ENCODE assay signal across 19 mouse cellular contexts in the genomic region with DNA sequence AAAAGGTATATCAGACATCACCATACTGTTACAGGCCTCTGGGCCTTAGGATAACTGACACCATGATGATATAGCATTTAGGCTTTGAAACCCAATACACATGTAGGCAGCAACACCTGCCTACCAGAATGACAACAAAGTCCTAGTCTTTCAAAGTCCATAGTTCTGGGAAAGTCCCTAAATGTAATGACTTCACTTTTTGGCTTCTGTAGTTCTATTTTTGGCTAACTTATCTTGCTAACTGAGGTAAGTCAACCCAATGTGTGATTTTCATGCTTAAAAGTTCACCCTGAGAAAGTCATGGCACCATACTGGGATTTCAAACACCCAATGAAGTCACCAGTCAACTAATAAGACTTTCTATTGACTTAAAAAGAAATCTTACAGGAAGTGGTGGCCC.
DNase-seq lines count a peak whose midpoint lies in the region; ATAC-seq and TF ChIP-seq lines count a peak whose summit lies in the region.
"Had no signal": no experiment of that assay in that cellular context is flagged by ENCODE, and none has a peak within 500 bp of the region (broad histone marks: within the 10 kb centered on the region; RNA-seq: fewer than 3 reads in every experiment).

No protein-coding gene starts in this region.

- in situ Hi-C loops in CH12.LX (cut with MboI; ENCODE audit: low pct_ligation_motif_present, low pct_unique_long_range_greater_than_20kb, low sequenced_read_pairs), result no loop called here

- no peak overlapping the region for H3K4me3 ChIP-seq in midbrain, embryonic 11.5 days (ENCODE audit: low read depth, low read length)
- H3K4me3 ChIP-seq in midbrain, embryonic 10.5 days, result no peak overlapping the region
- H3K4me3 ChIP-seq in CH12.LX (replicated peaks in 1 of 3; ENCODE audit: low read depth in 2 of 3, low read length in 2 of 3, poor library complexity in 1 of 3), result no peak overlapping the region

- no peak for ATAC-seq in midbrain, embryonic 11.5 days (ENCODE audit: low FRiP score)
- ATAC-seq: activated CD4-positive, CD25-positive, alpha-beta regulatory T cell, adult 4 months; CD4-positive, CD25-positive, alpha-beta regulatory T cell, adult 4 months; Patski had no signal

- H3K9ac ChIP-seq in midbrain, embryonic 11.5 days (ENCODE audit: low read length), result no peak overlapping the region
- no peak overlapping the region for H3K9ac ChIP-seq in CH12.LX (ENCODE audit: insufficient read depth, low read depth)

- no peaks in the 10 kb centered on the region for H3K4me1 ChIP-seq in midbrain, embryonic 11.5 days (ENCODE audit: control insufficient read depth, insufficient read depth, low read length)
- no peaks in the 10 kb centered on the region for H3K4me1 ChIP-seq in midbrain, embryonic 10.5 days
- peaks cover 3 to 30% of the 10 kb centered on the region in 2 experiments; a peak in 3 of 4 replicates for H3K4me1 ChIP-seq in CH12.LX (ENCODE audit: control insufficient read depth in 1 of 2, insufficient read depth in 2 of 2)

- no peak for TF ChIP-seq POLR2A in CH12.LX (IDR thresholded peaks at IDR 0.05; ENCODE audit: low read depth, low read length)

- no peak overlapping the region for H3K4me2 ChIP-seq in midbrain, embryonic 11.5 days
- H3K4me2 ChIP-seq in CH12.LX (ENCODE audit: insufficient read depth, low read depth, poor library complexity, severe bottlenecking), result peak overlapping the region; percentile 50; the same call in 1 of the 2 replicates

- peak; percentile 91 for TF ChIP-seq EP300 in CH12.LX (IDR thresholded peaks at IDR 0.05; ENCODE audit: low read length)

- no peak; the same call in none of the 2 replicates for TF ChIP-seq RAD21 in CH12.LX (IDR thresholded peaks at IDR 0.05; ENCODE audit: low read depth, low read length)

- peak; percentile 49 for DNase-seq in midbrain, embryonic 11.5 days (ENCODE audit: low spot score, missing footprints)
- no peak for DNase-seq in midbrain, embryonic 10.5 days (ENCODE audit: low spot score)
- DNase-seq in CH12.LX (ENCODE audit: extremely low read depth), result peak; percentile 83
- DNase-seq in spleen, postnatal 10 days (ENCODE audit: low spot score in 2 of 2), result no peak
- DNase-seq: adrenal gland, adult 2 months; adrenal gland, adult 8-10 months; adrenal gland, postnatal 10 days; adrenal gland, postnatal 14 days; adrenal gland, postnatal 25 days; adrenal gland, postnatal 36 days; B cell, adult 2 months; cerebellum, adult 11 months; cerebellum, adult 11-12 months; cerebellum, adult 18-20 months; cerebellum, adult 2 months had no signal

- no peaks in the 10 kb centered on the region for H3K9me3 ChIP-seq in midbrain, embryonic 11.5 days (ENCODE audit: control insufficient read depth, low read length)
- no peaks in the 10 kb centered on the region for H3K9me3 ChIP-seq in midbrain, embryonic 10.5 days (replicated peaks)
- H3K9me3 ChIP-seq in CH12.LX (replicated peaks; ENCODE audit: low read length), result no peaks in the 10 kb centered on the region
- H3K9me3 ChIP-seq: G1E had no signal

- H3K27me3 ChIP-seq in midbrain, embryonic 11.5 days (ENCODE audit: control insufficient read depth, insufficient read depth, low read length), result no peaks in the 10 kb centered on the region
- no peaks in the 10 kb centered on the region for H3K27me3 ChIP-seq in midbrain, embryonic 10.5 days (ENCODE audit: low read depth, poor library complexity, severe bottlenecking)
- no peaks in the 10 kb centered on the region for H3K27me3 ChIP-seq in CH12.LX (replicated peaks)
- H3K27me3 ChIP-seq: Patski had no signal

- TF ChIP-seq CTCF in CH12.LX (conservative IDR thresholded peaks at IDR 0.05 in 1 of 2, IDR thresholded peaks at IDR 0.05 in 1 of 2; ENCODE audit: low read depth in 2 of 2, low read length in 2 of 2), result no peak

- no peak overlapping the region for H3K27ac ChIP-seq in midbrain, embryonic 11.5 days (ENCODE audit: low read depth, low read length)
- H3K27ac ChIP-seq in midbrain, embryonic 10.5 days (replicated peaks), result no peak overlapping the region
- H3K27ac ChIP-seq in CH12.LX (ENCODE audit: insufficient read depth, low read depth), result peak overlapping the region; percentile 45; the same call in 1 of the 2 replicates

- H3K79me2 ChIP-seq in CH12.LX (replicated peaks; ENCODE audit: control insufficient read depth, extremely low read depth, insufficient read depth, poor library complexity, severe bottlenecking), result no peaks in the 10 kb centered on the region

- no peaks in the 10 kb centered on the region for H3K36me3 ChIP-seq in midbrain, embryonic 11.5 days (ENCODE audit: control insufficient read depth, insufficient read depth, low read length)
- no peaks in the 10 kb centered on the region for H3K36me3 ChIP-seq in midbrain, embryonic 10.5 days
- no peaks in the 10 kb centered on the region for H3K36me3 ChIP-seq in CH12.LX (replicated peaks in 1 of 2; ENCODE audit: control insufficient read depth in 1 of 2, insufficient read depth in 1 of 2, low read length in 1 of 2)
- H3K36me3 ChIP-seq: G1E had no signal

- dilution Hi-C loops in CH12.LX (cut with MboI; ENCODE audit: extremely low pct_ligation_motif_present, extremely low pct_unique_long_range_greater_than_20kb, low sequenced_read_pairs), result no loop called here

TF ChIP-seq in CH12.LX, 34 proteins besides CTCF, POLR2A, EP300 and RAD21:
- TF ChIP-seq JUN (IDR thresholded peaks at IDR 0.05; ENCODE audit: insufficient read depth, low read depth, low read length) (peak; percentile 94), IRF4 (IDR thresholded peaks at IDR 0.05; ENCODE audit: low read depth, low read length) (peak; percentile 84), MYC (IDR thresholded peaks at IDR 0.05; ENCODE audit: low read depth, low read length) (peak; percentile 67; the same call in 1 of the 2 replicates), TCF12 (IDR thresholded peaks at IDR 0.05; ENCODE audit: low read depth, low read length) (peak; percentile 82), JUND (conservative IDR thresholded peaks at IDR 0.05; ENCODE audit: low read depth, low read length) (peak; percentile 84), USF1 (IDR thresholded peaks at IDR 0.05; ENCODE audit: low read depth, low read length) (no peak), ETS1 (conservative IDR thresholded peaks at IDR 0.05; ENCODE audit: low read depth, low read length) (peak; percentile 91), MEF2A (IDR thresholded peaks at IDR 0.05; ENCODE audit: borderline replicate concordance, low read depth, low read length) (peak; percentile 100), POLR2AphosphoS2 (IDR thresholded peaks at IDR 0.05; ENCODE audit: low read depth, low read length) (no peak), BHLHE40 (IDR thresholded peaks at IDR 0.05; ENCODE audit: low read depth, low read length) (peak; percentile 80), ZMIZ1 (IDR thresholded peaks at IDR 0.05; ENCODE audit: low read depth, low read length) (no peak)

Comparison
In these comparisons a context has a peak if more than half of its experiments do, and no peak if none do; other contexts are left out.
1. DNase-seq: peak in midbrain, embryonic 11.5 days (single experiment) and CH12.LX (single experiment); none in midbrain, embryonic 10.5 days (single experiment) and spleen, postnatal 10 days (0 of 2).